Mouse (Mus musculus): ENCODE measurements around the gene Gm10972.
A peak's percentile ranks its signal among the peaks of the same experiment; 100 is the strongest.
"Not testable (repeated sequence)": the region's sequence is repeated elsewhere in the genome, so short reads cannot be mapped to it uniquely, and the experiment has no call there.

Gm10972 gene

DNA sequence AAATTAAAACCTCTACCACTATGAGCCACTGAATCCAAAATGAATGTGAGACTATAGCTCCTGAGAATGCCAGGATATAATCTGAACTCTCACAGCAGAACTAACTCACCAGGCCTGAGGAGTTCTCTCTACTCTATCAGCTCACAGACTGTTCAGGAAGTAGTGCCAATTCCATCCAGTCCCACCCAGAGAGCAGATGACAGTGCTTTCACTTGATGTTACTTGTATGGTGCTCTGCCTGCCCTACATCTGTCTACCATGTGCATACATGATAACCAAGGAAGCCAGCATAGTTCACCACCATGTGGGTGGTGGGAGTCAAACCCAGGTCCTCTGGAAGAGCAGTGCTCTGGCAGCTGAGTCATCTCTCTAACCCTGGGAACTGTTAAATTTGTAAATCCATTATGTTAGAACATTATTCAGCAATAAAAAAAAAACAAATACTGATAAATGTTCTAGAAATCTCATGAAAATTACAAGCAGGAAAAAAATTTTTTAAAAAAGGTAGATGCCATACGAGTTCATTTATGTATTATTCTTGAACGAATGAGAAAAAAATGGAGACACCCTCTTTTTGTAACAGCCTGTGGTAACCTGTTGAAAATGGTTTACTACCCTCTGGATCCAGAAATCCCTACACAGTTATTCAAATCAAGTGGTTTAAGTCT, at the start of gene Gm10972:
Gene Gm10972 (plus strand): TSS at position 618 of the 668 bp plus-strand sequence.
- not testable (repeated sequence) for DNase-seq

DNA sequence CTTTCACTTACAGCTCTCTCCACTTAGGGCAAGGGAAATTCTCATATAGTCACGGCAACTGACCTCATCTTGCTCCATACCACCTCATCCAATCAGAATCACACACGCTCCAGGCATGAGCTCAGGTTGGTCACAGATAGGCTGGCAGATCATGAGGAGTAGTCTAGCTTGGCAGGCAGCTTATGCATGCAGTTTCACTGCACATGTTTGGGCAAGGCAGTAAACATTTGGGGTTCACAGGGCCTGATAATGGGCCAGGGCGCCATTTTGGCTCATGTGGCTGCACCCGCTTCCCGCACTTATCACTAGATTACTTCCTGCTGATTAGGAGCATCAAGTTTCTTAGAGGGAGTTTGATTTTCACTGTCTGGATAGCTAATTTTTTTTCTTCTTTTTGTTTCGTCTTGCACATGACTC, 47.0 kb upstream of the Gm10972 start:
- DNase-seq: no peak

DNA sequence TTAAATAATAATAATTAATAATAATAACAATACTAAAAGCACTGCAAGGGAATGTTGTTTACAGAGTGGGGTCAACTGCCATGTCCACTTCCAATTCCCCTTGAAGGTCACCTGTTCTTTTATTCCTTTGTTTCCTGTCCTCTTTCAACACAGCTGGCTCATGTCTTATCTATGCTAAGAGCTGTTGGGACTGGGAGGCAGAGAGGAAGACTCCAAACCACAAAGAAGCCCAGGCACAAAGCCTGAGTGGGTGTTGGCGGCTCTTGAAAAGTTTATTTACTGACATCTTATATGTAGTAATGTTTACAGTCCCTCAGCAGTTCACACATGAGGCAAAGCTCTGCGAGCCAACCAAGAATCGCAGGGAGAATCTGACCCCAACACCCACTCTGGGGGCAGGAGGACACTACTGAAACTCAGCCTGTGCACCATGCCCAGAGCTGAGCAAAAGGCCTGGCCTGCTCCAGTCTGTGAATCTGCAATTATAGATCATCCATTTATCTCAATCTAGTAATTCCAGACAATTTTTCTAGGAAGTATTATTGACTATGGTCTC, 45.6 kb upstream of the Gm10972 start:
- no peak for DNase-seq

DNA sequence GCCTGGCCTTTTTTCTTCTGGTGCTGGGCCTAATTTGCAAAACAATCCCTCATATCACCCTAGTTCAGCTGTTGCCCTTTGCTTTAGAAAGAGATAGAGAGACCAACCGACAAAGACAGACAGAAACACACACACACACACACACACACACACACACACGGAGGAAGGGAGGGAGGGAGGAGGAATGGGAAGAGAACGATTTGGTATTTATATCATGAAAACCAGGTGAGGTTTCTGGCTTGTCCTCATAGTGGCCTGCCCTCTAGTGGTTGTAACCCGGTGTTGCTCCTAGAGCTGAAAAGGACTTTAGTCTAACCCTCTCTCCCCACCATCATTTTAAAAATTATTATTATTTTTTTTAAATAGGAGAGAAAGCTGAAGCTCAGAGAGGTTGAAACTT, 41.0 kb upstream of the Gm10972 start:
- peak; percentile 26 for DNase-seq

DNA sequence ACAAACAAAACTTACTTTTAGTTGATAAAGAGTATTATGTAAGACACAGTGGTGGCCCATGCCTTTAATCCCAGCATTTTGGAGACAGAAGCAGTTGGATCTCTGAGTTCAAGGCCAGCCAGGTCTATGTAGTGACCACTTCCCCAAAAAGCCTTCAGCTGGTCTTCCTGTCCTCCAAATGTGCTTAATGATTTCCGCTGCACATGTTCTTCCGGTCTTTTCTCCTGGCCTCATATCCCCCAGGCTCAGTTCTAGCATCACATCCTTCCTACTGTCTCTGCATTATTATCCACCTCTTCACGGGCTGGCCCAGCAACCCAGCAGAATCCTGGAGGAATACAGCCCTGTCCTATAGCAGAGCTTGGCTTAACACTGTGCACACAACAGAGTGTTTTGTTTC, 33.3 kb upstream of the Gm10972 start:
- no peak for DNase-seq

DNA sequence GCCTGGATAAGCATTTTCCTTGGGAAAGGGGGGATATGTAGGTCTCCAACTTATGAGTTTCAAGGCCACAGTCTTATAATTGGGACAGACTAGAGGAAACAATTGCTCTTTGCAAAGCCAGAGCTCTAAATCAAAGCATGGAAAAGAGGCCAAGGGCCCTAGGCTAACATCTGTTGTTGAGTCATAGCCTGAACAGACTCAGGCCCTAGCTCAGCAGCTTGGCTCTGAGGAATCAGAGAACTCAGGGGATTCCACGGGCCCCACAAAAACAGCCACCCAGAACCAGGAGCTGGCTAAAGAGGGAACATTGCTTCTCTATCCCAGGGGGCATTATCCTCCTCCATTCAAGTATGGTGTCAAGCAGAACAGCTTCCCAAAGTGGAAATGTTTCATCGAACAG, 32.3 kb upstream of the Gm10972 start:
- DNase-seq: no peak

DNA sequence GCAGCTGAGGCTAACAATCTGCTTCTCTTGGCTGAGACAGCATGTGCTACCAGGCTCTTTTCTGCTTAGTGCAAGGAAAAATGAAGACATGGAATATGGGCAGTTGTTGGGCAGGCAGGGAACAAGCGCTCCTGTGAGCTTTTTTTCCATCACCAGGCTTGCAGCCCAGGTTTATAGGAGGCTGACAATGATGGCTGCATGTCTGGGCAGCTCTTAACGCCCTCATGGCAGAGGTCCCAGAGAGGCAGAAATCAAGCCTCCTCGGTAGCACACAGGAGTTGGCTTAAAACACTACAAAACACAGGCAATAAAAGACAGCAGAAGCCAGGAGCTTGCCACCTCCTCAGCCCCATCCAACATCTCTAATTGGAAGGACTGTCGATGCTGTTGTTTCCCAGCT, 31.6 kb upstream of the Gm10972 start:
- DNase-seq: peak; percentile 5

DNA sequence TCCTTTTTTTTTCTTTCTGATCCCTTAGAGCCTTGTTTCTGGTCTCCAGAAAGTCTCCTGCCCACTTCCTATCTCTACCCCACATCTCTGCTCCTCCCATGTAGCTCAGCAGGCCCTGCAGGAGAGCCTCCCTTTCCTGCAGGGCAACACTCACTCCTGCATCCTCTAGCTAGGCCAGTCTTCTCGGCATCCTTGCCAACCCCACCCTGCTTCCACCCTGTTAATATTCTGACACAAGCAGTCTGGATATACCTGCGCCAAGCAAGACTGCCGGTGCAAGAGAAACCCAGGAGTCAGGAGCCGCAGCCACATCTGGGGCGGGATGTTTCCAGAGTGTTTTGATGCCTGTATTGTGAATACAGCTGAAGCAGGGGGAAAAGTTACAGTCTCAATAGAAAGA, 31.1 kb upstream of the Gm10972 start:
- DNase-seq: no peak

DNA sequence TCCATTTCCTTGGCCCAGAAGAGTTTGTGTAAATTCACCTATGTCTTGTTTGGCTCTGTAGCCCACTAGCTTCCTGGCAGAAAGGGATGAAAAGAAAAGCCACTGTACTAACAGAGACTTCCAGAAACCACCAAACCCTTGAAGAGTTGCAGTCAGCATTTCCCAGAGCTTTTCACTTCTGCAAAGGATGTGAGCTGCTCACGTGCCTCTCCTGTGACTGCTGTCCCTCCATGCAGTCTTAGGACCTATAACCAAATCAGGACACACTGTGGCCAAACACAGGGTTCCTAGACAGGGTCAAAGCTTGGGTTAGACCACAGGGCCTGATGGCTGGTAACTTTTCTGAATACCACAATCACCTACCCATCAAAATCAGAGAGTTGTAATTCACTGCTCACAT, 30.6 kb upstream of the Gm10972 start:
- DNase-seq: no peak

DNA sequence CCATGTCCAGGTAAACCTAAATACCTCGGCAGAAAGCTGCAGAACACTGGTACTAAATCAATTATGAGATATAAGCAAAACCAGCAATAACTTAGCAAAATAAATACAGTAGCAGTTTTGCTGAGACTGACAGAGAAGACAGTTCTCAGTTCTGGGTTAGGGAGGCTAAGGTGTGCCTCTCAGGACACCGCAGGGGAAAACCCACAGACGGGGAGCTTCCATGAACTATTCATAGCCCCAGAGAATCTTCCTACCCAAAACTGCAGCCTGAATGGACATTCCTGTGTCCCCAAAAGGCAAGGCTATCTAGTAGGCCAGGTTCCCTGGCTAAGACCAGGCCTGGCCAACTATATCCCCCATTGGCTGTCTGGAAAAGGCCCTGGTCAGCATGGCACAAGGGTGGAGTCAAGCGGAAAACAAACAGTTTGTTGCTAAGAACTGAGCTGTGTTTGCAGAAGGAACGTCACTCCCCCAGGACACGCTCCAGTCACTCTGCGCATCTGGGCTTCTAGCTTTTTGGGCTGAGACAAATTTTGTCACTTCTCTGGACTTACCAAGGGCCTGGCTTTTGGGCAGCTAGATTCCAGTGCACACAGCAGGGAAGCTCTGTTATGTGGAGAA, 29.5 kb upstream of the Gm10972 start:
- DNase-seq: no peak

DNA sequence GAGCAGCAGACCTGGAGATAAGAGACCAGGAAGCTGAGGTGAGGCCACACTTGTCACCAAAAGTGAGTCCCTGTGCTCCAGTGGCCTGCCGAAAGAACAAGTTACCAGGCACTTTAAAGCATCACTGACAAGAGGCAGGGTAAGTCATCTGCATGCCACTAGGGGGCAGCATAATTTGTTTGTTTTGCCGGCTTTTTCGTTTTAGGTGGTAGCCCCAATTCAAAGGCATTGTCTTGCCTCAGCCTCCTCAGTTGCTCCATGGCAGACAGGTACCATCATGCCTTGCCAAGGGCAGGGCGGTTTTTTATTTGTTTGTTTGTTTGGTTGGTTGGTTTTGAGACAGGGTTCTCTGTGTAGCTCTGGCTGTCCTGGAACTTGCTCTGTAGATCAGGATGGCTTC, 26.2 kb upstream of the Gm10972 start:
- DNase-seq: peak; percentile 15

DNA sequence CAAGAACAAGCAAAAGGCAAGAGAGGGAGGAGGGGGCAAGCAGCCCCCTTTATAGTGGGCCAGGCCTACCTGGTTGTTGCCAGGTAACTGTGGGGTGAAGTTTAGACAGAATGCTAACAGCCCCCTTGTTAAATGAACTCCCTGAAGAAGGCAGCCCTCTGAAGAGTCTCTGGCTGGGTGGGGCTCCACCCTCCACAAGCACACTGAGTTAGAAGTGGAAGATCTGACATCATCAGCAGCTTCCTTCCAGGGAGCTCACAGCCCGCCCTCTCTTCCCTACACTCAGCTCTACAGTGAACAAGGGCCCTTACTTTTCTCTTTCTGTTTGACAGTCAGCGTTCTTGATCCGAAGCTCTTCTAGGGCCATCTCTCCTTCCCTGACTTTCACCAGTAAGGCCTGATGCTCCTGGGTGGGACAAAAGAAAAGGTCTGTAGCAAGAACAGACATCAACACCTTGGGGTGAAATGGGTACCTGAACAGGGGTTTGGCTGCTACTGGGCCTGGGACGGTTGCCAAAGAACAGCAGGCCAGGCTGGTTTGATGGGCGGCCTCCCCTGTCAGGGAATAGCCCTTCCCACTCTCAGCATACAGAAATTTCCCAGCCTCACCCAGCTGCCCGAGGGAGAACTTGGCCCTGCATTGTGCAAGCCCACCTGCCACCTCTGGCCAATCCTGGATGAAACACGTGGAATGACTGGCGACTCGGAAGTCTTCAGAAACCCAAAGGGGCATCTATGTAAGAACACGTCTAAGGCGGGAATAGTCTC, 21.0 kb upstream of the Gm10972 start:
- DNase-seq: no peak

DNA sequence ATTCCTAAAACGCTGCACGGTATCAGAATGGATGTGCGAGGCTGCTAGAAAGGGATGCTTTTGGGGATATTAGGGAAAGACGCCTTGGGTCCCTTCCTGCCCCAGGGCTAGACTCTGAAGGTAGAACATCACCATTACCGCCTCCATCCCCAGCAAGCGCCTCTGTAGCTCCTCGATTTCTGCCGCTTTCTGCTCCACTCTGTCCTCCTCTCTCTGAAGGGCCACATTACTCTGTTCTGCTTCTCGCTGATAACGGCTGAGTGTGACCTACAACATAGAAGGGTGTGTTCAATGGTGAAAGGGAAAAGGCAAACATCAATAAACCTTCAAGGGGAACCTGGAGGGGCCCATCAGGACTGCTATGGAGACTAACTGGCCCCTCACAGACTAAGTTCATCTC, 20.4 kb upstream of the Gm10972 start:
- DNase-seq: no peak

DNA sequence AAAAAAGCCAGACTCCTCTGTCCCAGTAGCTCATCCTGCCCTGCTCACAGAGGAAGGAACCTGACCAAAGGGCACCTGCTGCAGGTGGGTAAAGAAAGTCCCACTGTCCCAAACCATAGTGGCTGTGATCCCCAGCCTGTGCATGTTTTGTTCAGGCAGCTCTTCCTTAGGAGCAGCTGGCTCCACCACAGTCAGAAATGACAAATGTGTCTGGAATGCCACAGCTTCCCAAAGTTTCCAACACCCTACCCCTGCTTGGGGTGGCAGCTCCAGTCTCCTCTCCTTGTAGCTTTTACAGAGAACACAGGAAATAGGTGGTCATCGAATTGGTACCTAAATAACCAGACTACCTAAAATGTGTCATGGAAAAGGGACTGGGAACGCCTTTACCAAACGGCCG, 18.6 kb upstream of the Gm10972 start:
- no peak for DNase-seq

DNA sequence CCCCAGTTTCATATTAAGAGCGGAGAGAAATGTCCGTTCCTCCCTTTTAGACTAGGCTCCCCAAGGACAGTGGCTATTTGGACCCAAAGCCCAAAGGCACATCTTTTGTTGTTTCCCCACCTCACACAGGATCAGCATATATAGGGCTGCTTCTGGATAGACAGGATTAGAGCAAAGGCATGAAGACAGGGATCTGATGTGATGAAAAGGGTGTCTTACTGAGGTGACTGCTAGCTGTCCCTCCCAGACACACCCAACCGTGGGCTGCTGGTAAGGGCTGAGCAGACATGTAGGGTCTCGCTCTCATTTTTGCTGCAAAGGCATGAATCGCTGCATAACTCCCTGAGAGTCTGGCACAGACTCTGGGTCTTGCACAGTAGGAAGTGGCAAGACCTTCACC, 14.2 kb upstream of the Gm10972 start:
- no peak for DNase-seq

DNA sequence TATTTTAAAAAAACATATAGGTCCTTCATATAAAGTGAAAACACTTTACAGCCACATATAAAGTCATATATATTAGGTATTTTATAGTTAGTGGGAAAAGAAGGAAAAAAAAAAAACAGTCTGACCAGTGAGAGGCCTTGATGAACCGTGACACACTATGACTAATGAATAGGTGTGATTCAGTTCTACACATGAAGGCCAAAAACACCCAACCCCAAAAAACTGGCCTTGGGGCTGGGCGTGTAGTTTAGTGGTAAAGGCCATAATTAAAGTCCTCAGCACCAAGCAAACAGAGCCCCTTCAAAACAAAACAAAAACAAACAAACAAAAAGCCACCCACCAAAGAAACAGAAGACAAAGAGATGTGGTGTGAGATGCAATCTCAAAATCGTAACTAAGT, 13.0 kb upstream of the Gm10972 start:
- DNase-seq: no peak

DNA sequence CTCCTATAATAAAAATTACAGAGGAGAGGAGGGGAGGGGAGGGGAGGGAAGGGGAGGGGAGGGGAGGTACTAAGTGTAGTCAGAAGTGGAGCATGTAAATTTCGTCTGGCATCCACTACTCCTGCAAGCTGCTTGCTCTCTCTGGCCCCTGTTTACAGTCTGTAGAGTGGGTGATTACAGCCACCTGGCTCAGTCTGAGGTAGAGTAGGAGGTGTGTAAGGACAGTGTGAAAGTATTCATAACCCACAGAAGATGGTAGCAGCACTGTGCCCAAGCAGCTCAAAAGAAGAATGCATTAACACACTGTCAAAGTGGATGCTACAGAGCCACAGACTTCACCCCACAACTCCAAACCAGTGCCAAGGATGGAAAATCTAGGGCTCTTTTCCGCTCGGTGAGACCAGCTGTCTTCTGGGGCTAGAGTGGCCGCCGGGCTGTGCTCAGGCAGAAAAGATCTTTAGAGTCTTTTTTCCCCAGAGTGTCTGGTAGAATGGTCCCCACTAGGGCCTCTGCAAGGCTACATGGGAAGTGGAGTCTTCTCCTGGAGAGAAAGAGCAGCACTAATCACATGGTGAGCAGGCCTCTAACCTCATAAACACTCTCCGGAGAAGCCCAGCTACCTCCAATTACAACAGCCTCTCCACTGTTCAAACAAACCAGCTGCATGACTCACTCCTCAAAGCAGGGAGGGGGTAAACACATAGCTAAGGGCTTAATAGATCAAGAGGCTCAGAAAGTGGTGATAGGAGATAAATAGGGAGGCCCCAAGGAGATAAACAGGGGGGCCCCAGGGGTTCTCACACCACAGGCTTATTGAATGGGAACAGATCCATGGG, 6.1 kb downstream of the Gm10972 start:
- DNase-seq: peak; percentile 13

DNA sequence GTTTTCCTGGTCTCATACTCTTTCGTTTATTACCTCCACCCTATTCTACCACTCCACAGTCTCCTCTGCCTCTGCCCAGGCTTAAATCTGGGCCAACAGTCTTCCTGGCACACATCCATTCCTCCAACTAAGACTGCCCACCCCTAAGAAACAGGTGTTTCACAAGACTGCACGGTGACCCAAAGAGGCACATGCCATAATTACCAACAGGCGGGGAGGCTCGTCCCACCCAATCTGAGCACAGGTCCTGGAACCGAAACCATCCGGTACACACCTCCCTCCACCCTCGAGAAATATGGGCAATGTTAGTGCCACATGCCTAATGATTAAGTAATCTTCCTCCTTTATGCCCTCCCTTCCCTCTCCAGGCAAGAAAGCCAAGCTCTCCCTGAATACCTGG, 7.5 kb downstream of the Gm10972 start:
- no peak for DNase-seq

DNA sequence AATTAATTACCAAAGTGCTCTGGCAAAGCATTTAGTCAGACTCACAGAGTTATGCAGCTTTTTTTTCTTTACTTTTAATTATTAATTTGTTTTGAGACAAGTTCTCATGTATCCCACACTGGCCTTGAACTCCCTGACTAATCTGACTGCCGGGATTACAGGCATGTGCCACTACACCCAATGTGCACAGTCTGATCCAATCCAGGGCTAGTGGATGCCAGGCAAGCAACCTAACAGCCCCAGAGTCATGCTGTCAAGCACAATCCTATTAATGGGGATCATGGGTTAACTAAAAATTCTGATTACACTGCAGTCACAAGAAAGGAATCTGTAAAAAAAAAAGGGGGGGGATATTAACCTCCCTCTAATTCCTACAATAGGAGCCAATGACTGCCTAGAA, 11.1 kb downstream of the Gm10972 start:
- DNase-seq: not testable (repeated sequence)

DNA sequence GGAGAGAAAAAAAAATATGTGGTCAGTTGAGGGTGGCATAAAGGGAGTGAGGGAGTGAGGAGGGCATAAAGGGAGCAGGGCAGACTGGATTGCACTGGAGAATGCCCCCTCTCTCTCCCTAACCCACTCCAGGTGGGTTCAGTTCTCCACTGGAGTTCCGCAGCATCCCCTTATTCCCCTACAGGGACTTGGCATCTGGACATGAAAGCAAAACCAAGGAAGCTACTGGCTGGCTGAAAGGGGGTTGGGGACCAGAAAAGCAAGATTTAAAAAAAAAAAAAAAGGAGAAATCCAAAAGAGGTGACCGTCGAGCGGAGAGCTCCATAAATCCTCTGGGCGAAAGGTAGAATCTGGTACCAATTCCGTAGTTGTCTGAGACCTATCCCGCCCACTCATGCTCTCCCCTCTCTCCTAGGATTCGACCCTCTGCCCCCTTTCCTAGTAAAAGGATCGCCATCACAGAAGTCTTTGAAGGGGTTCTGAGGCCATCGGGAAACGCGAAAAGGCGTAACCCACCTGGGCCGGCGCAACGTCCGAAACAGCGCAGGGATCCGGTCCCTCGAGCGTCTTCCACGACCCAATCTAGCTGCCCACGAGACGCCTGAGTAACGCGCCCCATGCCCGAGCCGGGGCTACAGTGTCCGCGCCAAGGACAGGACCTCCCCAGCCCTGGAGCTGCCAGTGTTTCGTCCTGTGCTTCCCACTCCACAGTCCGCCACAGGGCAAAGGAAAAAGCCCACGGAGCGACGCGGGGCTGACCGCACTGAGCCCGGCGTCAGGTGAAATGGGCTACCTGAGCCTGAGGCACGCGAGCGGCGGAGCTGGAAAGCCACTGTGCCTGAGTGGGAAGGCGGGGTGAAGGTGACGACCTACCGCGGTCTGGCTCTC, 15.2 kb downstream of the Gm10972 start:
- DNase-seq: not testable (repeated sequence)

DNA sequence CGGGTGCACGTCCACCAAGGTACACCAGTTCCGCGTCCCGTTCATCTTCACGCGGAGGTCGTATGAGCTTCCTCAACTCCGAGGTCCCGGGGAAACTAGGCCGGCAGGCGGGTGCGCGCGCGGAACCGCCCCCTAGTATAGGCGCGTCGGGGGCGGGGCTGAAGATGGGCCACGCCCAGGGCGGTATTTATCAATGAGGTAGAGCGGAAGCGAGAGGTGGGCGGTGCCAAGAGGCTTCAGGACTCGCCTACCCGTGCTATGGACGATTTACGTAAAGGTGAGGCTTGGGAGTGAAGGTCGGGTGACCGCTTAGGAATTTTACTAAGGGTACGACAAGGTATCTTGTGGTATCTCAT, 15.8 kb downstream of the Gm10972 start, which contains the start of gene Tuft1:
Gene Tuft1 (minus strand): TSS at position 133 of the 356 bp plus-strand sequence.
- peak; percentile 56 for DNase-seq
